Mouse (Mus musculus): ENCODE data around the gene Ablim1.

Gene Ablim1

DNA sequence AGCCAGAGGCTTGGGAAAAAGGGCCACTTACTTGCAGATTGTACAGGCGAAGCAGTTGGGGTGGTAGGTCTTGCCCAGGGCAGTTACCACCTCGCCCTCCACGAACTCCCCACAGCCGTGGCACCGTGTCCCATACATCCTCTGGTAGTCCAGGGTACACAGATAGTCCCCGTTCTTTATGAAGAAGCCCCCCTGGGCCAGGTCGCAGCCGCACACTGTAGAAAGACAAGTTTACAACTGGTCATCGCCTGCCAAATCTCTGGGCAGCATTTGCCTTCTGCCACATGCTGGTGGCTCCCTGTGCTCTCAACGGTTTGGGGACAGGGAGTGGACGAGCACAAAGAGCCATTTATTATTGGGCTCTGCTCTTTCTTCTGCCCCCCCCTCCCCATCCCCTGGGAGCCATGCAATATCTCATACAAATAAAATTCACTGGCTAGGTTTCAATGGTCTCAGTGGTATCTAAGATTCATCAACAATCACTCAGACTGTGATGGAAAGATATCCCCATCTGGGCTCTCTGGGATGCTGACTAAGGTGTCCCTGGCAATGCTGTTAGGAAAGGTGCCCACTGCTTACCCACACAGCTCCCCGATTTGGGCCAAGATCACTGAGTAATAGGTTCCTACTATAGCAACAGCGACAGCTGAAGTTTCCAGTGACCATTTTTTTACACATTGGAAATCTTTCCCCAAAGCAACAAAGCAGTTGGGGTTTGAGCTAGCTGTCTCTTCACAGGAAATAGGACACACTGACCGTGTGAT lies 159.4 kb downstream of the Ablim1 start:
- CTCF ChIA-PET: no interaction called here

DNA sequence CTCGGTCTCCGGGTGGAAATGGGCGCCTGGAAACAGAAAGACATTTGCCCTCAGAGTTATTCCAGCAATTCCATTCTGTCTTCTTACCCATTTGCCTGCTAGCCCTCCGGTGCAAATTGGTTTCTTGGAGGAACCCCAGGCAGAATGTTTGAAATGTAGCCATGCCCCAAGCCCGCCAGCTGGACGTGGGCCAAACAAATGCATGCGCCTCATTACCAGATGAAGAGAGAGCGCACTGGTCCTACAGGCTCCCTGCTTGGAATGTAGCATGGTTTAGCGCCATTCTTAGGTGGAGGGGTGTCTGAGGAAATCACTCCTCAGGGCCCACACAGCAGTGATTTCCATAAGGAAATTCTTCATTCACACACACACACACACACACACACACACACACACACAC lies 162.4 kb downstream of the Ablim1 start:
- CTCF ChIA-PET: no interaction called here

DNA sequence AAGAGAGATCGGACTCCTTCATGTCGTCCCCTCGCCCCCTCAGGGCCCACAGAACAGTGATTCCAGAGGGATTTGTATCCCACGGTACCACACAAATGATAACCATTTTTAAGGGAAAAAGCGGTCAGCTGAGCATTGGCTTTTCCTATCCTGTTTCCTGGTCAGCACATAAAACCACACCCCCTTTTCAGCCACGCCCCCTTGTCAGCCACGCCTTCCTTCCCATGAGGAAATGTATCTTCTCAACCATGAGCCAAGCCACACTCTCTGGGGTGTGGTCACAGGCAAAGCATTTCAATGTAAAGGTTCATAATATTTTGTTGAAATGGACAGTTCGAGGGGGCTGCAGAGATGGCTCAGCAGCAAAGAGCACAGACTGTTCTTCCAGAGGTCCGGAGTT lies 163.2 kb downstream of the Ablim1 start:
- CTCF ChIA-PET: no interaction called here

DNA sequence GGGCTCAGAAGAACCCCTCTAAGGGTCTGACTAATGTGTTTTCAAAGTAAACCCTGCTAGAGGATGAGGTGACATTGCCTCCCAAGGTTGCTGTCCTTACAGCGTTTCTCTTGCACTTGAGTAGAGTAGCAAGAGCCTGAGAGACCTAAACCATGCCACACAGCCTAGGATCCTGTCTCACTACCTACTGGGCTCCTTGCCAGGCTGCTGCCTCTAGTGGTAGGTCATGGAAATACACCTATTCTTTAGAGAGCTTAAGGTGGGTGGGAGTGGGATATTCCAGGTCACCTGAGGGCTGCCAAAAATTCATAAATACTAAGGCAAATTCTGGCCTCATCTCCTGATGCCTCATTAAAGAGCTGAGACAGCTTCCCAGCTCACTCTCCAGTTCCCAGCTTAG lies 164.4 kb downstream of the Ablim1 start:
- CTCF ChIA-PET: no interaction called here

DNA sequence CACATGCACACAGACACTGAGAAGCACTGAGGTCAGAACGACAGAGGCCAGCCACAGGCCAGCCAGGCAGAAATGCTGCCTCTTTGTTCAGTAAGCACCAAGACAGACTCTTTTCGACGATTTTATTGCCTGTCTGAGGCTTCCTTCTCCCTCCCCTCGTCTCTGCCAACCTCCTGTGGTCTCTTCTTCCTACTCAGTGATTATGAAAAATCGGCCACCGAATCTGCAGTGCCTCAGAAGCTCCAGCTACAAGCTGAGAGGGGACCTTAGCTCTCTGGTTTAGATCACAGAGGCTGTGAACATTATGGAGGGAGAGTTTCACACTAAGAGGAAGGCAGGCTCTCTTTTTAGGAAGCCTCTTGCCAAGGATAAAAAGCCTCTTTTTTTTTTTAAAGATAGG lies 167.0 kb downstream of the Ablim1 start:
- CTCF ChIA-PET: no interaction called here

DNA sequence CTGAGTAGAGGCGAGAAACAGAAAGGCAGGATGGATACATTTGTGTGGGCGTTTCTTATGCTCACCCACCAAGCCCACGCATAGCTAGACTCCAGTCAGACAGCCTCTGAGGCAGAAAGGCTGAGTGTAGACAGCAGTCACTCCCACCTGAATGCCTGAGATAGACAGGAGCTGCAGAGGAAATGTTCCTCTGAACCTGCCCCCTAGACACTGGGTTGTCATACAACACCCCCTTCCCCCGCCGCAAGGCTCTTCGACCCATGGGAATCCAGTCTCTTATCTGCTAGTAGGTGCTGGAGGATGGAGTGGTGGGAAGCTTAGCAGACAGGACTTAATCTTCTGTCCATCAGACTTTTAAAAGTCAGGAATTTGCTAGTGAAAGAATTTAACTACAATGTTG lies 167.8 kb downstream of the Ablim1 start:
- CTCF ChIA-PET: no interaction called here

DNA sequence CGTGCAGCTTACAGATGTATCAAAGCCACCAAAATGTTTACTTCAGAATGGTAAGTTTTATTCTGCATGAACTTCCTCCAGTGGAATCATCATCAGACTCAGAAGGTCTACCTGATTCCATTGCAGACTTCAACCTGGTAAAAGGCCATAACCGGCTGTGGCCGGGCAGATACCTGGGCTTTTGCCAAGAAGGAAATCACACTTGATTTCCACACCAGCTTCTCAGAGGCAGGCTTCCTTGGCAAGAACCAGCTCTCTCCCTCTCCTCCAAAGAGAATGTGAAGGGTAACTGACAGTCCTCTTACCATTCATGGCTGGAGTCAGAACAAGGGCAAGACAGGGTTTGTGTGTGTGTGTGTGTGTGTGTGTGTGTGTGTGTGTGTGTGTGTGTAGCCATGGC lies 171.1 kb downstream of the Ablim1 start:
- CTCF ChIA-PET: interaction anchor here (0.7 kb wide), 1 partner anchor 262 kb away, joined by 4 read pairs; no protein-coding TSS in a partner anchor

DNA sequence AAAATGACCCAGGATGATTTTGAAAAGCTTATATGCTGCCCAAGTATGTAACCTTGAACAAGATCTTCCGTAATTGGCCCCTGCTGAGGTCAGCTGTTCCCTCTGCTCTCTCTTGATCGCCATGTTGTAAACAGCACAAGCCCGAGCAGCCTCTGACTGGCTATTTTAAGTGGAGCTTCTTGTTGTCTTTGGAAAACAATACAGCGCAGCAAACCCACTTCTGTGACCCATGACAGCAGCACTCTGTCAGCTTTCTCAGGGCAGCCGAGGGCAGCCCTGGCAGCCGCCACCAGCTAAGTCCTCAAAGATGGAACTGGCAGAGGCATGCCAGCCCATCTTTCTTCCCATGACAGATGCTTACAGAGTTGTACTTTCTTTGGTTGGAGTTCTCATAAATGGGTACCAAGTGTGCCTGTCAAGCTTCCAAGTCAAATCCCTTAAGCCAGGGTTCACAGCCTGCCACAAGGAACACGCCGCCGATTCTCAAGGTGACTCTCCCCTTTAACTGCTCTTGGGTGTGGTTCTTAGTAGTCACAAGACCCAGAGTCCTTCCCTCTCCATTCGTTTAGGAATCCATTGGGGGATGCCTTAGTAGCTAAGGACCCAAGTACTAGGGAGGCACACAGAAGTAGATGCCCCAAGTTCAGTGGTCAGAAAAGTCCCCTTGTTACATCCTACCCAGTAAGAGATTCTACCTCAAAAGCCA lies 172.8 kb downstream of the Ablim1 start:
- CTCF ChIA-PET: no interaction called here

DNA sequence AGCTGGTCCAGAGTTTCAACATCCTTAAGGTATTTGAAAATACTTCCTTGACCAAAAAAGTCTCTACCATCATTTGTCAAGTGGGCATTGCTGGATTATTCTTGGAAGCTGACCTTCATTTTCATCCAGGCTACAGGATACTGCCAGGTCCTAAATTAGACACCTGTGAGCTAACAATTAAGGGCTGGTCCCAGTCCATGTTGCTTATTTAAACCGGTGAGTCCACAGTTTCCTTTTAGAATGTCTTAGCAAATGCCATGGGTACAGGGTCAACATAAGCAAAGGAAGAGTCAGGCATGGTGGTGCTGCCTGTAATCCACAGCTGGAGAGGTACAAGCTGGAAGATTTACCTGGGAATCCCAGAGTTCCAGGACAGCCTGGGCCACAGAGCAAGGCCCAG lies 173.8 kb downstream of the Ablim1 start:
- CTCF ChIA-PET: no interaction called here

DNA sequence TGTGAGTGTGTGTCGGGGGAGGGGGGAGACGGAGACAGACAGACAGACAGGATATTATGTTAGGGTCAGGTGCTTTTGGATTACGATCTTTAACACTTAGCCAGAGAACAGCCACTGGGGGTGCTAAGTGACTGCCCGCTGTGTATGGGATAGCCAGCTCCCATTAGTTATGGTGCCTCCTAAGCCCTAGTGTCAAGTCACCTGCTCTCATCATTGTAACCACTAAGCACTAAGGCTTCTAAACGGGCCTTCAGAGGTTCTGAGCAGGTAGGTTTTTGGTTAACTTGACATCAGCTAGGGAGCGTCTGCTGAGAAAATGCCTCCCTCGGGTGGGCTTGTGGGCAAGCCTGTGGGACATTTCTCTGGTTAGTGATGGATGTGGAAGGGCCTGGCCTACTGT lies 174.6 kb downstream of the Ablim1 start:
- CTCF ChIA-PET: no interaction called here

DNA sequence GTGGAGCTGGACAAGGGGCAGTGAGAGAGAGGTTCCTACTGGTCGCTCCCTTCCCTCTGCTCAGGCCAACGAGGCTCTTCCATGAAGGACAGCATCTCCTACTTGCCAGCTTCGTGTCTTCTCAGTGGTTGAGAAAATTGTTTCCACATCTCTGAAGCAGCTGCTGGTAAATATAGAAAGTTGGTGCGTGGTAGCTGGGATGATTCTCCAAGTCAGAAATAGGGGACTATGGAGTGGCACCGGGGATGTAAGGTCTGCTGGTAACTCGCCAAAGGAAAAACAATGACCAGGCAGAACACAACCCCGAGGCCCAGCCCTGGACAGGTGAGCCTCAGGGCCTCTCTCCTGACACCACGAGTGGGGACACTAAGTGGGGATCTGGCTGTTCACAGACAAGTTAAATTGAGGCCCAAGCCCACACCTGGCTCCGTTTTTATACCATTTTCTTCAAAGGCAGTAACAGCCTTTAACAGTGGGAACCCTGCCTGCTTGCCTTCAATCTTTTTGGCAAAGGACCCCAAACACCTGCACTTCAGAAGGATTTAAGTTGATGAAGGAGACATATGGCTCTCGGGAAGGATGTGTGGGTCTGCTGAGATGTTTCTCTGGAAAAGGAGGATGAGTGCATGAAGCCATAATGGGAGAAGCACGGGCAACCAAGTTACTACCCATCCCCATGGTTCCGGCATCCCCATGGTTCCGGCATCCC lies 175.7 kb downstream of the Ablim1 start:
- CTCF ChIA-PET: no interaction called here

DNA sequence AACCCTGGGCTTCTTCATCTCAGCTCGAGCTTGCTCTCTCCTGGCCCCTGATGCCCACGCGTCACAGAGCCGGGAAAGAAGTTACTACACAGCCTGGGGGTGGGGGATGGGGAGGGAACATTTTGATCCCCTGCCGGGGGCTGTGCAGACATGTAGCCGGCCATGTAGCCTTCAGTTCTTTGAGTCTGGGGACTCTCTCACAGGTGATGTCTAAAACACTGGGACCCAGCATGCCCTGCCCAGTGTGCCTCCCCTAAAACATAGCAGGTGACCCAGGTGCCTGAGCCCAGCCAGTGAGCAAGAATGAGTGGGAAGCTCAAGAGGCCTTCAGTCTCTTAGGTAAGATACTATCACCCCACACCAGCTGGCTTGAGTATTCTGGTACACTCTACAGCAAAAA lies 176.2 kb downstream of the Ablim1 start:
- CTCF ChIA-PET: interaction anchor here (0.6 to 0.8 kb wide), 2 partner anchors 187 to 817 kb away, joined by 4 to 11 read pairs; no protein-coding TSS in a partner anchor

DNA sequence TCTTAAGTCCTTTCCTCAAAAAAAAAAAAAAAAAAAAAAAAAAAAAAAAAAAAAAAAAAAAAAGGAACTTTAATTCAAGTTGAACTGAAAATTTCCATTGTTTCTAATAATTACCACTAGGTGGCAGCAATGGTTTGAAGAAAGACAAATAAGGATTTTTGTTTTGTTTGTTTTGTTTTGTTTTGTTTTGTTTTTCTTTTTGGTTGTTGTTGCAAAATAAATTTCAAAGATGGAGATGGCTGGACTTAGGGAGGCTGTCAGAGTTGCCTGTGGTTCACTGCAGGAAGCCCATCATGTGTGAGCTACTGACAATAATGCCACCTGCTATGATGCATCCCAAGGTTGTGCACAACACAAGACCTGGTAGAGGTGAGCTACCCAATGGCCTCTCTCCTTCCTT lies 176.7 kb downstream of the Ablim1 start:
- CTCF ChIA-PET: interaction anchor here (0.6 to 0.8 kb wide), 2 partner anchors 187 to 817 kb away, joined by 4 to 11 read pairs; no protein-coding TSS in a partner anchor

DNA sequence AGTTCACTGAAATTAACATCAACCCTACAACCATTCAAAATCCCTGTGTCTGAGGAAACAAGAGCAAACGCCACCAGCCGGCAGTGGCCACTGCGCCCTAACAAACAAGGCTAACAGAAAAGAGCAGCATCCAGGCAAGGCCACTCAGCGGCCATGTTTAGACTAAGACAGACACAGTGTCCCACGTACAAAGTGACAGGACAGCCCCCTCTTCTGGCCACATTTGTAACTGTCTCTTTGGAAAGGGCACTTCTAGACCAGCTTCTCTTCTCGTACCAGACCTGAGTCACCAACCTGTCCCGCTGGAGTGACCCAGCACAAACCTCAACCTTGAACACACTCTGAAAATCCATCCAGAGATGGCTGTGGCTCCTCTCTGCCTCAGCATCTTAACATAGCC lies 178.5 kb downstream of the Ablim1 start:
- CTCF ChIA-PET: interaction anchor here (0.6 to 1.7 kb wide), 5 partner anchors 18 to 495 kb away, joined by 3 to 9 read pairs (median 6); no protein-coding TSS in a partner anchor

DNA sequence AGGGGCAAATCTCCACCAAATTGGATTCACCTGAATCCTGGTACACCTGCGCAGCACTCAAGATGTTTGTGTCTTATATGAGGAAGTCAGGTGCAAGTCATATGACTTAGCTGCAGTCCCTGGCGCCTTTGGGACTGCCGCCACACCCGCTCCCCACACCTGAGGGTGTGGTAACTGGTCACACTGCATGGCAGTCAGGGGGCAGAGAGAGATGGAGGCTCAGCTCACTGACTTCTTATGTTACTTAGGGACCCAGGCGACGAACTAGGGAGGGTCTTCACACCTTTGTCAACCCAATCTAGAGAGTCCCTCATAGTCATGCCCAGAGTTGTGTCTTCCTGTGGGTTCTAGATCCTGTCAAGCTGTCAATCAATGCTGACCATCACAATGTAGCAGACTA lies 179.1 kb downstream of the Ablim1 start:
- CTCF ChIA-PET: interaction anchor here (0.8 to 1.7 kb wide), 4 partner anchors 18 to 495 kb away, joined by 3 to 9 read pairs (median 6); no protein-coding TSS in a partner anchor

DNA sequence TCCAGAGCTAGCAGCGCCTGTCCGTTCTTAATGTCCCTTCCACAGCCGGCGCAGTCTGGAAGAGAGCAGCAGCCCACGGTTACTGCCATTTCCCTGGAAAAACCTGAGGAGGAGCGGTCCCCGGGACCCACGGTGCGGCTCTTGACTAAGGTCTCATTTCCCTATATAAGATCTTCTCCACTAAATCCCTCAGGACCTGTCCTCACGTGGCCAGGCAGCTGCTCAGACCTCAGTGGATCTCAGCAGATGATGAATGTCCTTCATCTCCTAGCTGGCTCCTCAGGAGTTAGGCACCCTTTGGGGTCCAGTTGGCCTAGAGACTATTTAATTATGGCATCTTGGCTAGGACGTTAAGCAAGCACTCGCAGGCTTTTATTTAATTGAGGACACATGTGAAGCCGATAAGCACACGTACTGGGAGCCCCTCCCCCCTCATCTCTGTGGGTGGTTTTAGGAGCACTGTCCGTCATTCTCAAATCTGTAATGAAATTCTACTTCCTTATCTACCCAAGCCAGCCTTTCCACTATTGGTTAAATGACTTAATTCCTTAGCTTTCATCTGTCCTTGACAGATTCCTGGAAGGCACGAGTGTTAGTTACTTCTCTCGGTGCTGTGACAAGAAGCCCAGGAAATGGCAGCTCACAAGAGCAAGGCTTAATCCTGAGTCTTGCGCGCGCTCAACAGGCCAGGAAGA lies 179.9 kb downstream of the Ablim1 start:
- CTCF ChIA-PET: interaction anchor here (1.4 kb wide), 1 partner anchor 19 kb away, joined by 3 read pairs; no protein-coding TSS in a partner anchor

DNA sequence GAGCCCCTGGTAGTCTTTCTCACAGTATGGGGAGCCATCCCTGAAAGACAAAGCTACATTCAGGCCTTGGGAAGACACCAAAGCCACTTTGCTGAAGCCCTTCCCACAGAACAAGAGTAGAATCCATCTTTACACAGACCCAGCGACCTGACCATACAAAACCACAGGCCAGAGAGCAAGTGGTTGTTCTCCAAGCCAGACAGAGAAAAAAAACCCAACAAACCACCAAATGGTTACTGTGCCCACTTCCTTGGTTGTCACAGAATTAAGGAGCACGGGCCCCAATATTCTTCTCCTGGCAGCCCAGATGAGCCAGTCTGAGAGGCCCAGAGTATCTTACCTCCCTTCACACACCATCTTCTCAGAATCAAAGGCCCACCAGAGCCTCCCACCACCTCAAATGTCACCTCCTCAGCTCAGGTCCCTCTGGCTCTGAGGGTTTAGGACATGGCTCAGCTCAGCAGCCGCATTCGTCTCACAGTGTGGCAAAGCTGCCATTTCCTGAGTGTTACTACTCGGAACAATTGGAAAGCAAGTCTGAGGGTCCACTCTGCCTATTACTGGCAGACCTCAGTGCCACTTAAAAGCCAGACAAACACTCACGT lies 181.7 kb downstream of the Ablim1 start:
- CTCF ChIA-PET: interaction anchor here (2.1 kb wide), 1 partner anchor 11 kb away, joined by 8 read pairs; no protein-coding TSS in a partner anchor

DNA sequence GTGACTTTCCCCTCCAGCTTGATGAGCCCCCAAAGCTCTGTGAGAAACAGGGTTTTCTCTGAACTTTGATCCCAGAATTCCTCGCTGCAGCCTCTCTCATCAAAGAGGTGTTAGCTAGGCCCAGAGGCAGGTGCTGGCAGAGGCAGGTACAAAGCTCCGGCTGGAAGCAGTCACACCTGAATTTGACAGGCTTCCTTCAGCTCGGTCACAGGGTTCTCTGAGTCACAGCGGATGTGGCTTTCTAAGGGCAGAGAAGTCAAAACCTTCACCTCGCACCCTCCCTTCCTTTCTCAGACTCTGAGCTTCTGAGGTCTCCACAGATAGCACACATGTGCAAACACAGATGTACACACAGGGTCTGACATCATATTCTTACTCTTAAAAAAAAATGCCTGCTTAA lies 182.4 kb downstream of the Ablim1 start:
- CTCF ChIA-PET: interaction anchor here (0.9 to 2.1 kb wide), 2 partner anchors 10 to 16 kb away, joined by 4 to 8 read pairs; no protein-coding TSS in a partner anchor

DNA sequence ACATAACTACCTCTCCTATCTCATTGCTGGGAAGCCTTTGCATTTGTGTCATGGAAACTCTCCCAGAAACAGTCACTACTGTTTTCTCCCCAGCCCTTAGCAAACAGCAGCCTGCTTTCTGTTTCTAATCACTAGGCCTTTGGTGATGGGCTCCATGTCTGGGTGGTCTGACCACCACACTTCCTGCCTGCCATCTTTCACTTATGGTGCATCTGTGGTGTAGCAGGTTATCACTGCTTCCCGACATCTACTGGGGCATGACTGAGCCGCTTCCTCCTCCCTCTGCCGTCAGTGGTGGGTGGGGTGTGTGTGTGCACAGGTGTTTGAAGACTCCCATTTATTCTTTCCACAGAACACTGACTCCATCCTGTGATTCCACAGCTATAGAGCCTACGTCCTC lies 183.4 kb downstream of the Ablim1 start:
- CTCF ChIA-PET: interaction anchor here (0.9 kb wide), 1 partner anchor 54 kb away, joined by 4 read pairs; no protein-coding TSS in a partner anchor

DNA sequence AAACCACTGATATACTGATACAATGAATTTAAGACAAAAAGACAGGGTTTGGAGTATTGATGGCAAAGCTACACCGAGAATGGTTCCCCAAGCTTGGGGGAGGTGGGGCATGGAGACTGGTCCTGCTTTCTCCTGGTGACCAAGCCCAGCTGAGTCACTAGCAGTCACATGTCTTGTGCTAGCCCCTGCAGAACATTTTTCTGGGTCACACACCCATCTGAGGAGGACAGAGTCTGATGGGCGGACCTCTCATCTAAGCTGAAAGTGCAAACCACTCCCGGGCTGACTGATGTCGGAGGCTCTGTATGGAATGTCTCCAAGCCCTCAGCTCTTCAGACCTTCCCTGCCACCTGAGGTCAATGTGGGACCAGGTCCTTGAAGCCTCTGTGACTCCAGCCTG lies 184.1 kb downstream of the Ablim1 start:
- CTCF ChIA-PET: interaction anchor here (0.9 kb wide), 1 partner anchor 54 kb away, joined by 4 read pairs; no protein-coding TSS in a partner anchor

DNA sequence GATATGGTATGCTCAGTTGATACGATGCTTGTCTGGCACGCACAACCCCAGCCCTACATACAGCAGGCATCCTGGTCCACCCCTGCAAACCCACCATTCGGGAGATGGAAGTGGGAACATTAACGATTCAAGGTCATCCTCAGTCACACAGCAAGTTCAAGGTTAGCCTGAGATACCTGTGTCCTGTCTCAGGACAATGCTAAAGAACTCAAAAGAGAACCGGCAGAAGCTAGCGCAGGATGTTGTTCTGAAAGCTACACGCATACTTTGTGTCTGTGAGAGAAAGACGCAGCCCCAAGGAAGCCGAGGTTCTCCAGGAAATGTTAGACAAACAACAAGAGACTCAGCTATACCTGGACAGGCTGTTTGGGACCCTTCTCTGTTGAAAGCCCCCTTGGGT lies 185.0 kb downstream of the Ablim1 start:
- CTCF ChIA-PET: interaction anchor here (0.9 kb wide), 1 partner anchor 14 kb away, joined by 3 read pairs; no protein-coding TSS in a partner anchor

Data from spleen, embryonic (tissue).